Mouse (Mus musculus): ENCODE results near the gene Fam124b. TPM values are rescaled to one million over a fixed set of nuclear protein-coding genes. Genes with fewer than 3 reads are reported as not detected.

Fam124b gene
- polyA plus RNA-seq, 1 experiment from 2014 or later = 0.29 TPM

DNA sequence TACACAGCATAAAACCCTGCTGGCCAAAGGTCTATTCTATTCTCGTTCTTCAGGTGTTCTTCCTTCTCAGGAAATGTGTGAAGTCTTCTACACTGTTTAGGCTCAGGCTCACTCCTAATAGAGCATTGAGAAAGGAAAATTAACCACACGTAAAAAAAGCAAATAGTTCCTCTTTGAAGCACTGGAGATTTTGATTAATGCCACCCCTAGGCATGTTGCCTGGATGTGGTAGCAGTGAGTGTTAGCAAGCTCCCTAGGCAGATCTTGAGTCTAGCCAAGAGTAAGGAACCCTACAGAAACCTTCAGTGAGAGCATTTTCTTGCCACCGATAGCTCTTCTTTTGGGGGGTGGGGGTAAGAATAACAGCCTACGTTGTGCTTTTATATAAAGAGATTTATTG lies 51.7 kb downstream of the Fam124b start:
- no peak overlapping the region for H3K4me3 ChIP-seq (replicated peaks)
- H3K36me3 ChIP-seq (replicated peaks) = no peaks in the 10 kb centered on the region
- ATAC-seq (ENCODE audit: low FRiP score) = no peak
- no peaks in the 10 kb centered on the region for H3K4me1 ChIP-seq
- H3K27ac ChIP-seq = no peak overlapping the region
- no peak overlapping the region for H3K4me2 ChIP-seq
- no peaks in the 10 kb centered on the region for H3K9me3 ChIP-seq
- WGBS = 84% methylated on average over 4 of the region's 4 CpGs
- no peaks in the 10 kb centered on the region for H3K27me3 ChIP-seq
- H3K9ac ChIP-seq = no peak overlapping the region

DNA sequence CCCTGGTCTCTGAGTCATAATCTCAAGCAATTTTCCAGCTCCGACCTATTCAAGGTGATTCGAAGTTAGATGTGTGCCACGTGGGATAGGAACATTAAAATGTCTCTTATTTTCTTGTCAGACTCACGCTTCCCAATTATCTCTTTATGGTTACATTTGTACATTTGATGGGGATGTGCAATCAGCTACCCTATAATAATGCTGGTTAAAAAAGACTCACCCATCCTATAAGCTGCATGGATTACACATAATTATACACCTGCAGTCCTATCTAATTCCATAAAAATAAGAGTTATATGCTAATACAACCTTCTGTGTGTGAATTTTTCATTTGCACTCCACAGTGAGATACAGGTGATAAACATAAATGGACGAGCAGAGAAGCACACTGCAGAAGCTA lies 52.9 kb downstream of the Fam124b start:
- Histone ChIP-seq H3K36me3 (replicated peaks) (no peaks in the 10 kb centered on the region), H3K4me3 (replicated peaks) (no peak overlapping the region), H3K9me3 (no peaks in the 10 kb centered on the region), H3K27me3 (no peaks in the 10 kb centered on the region), H3K9ac (no peak overlapping the region), H3K4me2 (no peak overlapping the region), H3K27ac (no peak overlapping the region), H3K4me1 (no peaks in the 10 kb centered on the region)
- 78% methylated on average over 5 of the region's 5 CpGs for WGBS
- ATAC-seq (ENCODE audit: low FRiP score) = no peak

DNA sequence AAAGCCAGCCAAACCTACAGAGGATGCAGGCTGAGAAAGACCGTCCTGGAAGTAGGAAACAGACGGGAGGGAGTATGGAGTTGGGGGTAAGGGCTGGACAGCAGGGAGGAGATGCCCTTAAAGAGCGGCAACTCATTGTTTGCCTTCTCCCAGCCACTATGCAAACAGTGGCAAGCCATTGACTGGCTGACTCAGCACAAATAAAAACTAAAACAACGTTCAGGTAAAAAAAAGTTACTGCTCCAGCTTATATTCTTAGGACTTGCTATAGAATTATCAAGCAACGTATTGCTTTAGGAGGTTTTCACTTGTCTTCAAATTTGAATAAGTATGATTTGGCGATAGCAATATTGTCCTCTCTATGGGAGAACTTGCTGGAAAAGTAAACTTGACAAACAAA lies 55.3 kb downstream of the Fam124b start:
- Histone ChIP-seq H3K4me3 (replicated peaks) (no peak overlapping the region), H3K4me1 (no peaks in the 10 kb centered on the region), H3K9me3 (no peaks in the 10 kb centered on the region), H3K27ac (no peak overlapping the region), H3K36me3 (replicated peaks) (no peaks in the 10 kb centered on the region), H3K4me2 (no peak overlapping the region), H3K9ac (no peak overlapping the region), H3K27me3 (no peaks in the 10 kb centered on the region)
- ATAC-seq (ENCODE audit: low FRiP score) = no peak
- WGBS = 64% methylated on average over 6 of the region's 6 CpGs

DNA sequence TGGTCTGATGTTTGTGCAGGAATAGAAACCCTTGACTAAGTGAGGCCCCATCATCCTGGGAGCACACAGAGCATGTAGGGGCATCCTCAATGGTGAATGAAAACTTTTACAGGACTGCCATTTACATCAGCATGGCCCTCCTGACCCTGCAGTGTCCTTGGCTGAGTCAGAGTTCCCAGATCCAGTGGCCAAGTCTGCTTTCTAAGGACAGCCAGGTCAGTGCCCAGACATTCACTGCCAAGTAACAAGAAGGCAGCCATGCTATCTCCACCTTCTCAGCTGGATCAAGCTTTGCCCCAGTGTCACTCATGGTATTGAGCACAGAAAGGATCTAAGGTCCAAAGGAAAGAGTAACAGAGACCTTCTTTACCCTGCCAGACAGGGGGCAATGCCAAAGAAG lies 58.7 kb downstream of the Fam124b start:
- Histone ChIP-seq H3K4me1 (no peaks in the 10 kb centered on the region), H3K9me3 (no peaks in the 10 kb centered on the region), H3K27me3 (no peaks in the 10 kb centered on the region), H3K4me2 (no peak overlapping the region), H3K27ac (no peak overlapping the region), H3K4me3 (replicated peaks) (no peak overlapping the region), H3K36me3 (replicated peaks) (no peaks in the 10 kb centered on the region), H3K9ac (no peak overlapping the region)
- ATAC-seq (ENCODE audit: low FRiP score) = no peak

DNA sequence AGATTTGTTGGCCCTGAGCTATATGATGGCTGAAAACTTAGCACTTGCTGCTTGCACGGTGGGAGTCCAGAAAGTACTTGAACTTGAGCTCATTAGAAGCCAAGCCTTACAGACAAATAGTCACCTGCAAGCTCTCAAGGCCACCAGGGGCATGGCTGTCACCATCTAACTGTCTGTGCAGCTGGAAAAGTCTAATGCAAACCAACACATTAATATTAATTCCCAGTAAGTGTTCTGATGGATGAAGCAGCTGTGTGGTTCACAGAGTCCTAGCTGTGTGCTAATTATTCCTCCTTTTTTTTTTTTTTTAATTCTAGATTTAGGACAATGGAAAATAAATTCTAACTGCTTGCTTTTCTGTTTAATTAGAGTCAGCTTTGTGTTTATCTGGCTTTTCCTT lies 63.4 kb downstream of the Fam124b start:
- Histone ChIP-seq H3K4me2 (no peak overlapping the region), H3K27ac (no peak overlapping the region), H3K36me3 (replicated peaks) (no peaks in the 10 kb centered on the region), H3K9me3 (no peaks in the 10 kb centered on the region), H3K4me3 (replicated peaks) (no peak overlapping the region), H3K4me1 (no peaks in the 10 kb centered on the region), H3K27me3 (no peaks in the 10 kb centered on the region), H3K9ac (no peak overlapping the region)
- no peak for ATAC-seq (ENCODE audit: low FRiP score)
- WGBS = 68% methylated on average over 1 of the region's 1 CpGs

DNA sequence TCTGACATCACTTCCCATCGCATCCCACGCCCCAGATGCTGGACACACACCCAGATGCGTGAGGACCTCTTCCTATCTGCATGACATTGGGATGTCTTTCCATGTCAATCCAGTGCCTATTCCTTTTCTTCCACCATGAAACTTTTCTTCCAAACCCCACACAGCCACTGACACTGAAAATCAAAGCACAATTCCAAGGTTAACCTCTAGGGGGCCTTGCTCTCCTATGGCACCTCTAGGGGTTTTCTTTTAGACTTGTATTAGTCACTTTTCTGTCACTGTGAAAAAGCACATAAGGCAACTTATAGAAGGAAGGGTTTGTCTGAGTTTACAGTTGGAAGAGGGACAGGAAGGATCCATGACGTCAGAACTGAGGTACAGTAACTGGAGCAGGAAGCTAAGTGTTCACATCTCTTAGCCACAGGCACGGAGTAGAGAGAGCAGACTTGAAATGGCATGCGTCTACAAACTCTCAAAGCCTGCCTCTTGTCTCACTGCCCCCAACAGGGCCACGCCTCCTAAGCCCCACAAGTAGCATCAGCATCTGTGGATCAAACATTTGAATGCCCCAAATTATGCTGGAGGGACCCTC lies 65.1 kb downstream of the Fam124b start:
- Histone ChIP-seq H3K4me1 (no peaks in the 10 kb centered on the region), H3K4me3 (replicated peaks) (no peak overlapping the region), H3K27me3 (no peaks in the 10 kb centered on the region), H3K27ac (no peak overlapping the region), H3K4me2 (no peak overlapping the region), H3K36me3 (replicated peaks) (no peaks in the 10 kb centered on the region), H3K9ac (no peak overlapping the region), H3K9me3 (no peaks in the 10 kb centered on the region)
- no peak for ATAC-seq (ENCODE audit: low FRiP score)
- 82% methylated on average over 7 of the region's 7 CpGs for WGBS

DNA sequence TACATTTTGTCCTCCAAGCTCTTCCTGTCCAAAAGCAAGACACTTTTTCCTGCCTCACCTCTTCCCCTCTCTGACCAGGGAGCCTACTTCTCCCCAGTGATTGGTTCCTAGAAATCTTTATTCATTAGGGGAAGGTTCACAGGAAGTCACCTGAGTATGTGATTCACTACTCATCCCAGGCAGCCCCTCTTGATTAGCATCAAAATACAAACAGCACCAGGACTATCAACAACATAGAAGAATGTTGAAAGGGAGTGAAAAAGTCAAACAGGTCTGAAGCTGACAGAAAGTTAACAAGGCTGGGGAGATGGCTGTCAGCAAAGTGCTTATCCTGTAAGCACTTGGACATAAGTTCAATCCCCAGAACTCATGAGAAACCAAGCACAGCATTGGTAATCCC lies 67.6 kb downstream of the Fam124b start:
- no peak for ATAC-seq (ENCODE audit: low FRiP score)
- H3K4me2 ChIP-seq = no peak overlapping the region

More for the DNA sequence above, 67.6 kb downstream of the Fam124b start:
- Histone ChIP-seq H3K9ac (no peak overlapping the region), H3K27me3 (no peaks in the 10 kb centered on the region), H3K9me3 (no peaks in the 10 kb centered on the region), H3K4me3 (replicated peaks) (no peak overlapping the region), H3K27ac (no peak overlapping the region), H3K36me3 (replicated peaks) (no peaks in the 10 kb centered on the region), H3K4me1 (no peaks in the 10 kb centered on the region)

Other genes starting within 250 kb of the Fam124b start
- 28.9 and 34.1 TPM in 2 replicates for gene Cul3, start 122.0 kb upstream of the Fam124b start, polyA plus RNA-seq (2016; fragmentation: Nextera tagmentation; extraction: Ambion mirVana)
- gene Gm45261, start 243.0 kb upstream of the Fam124b start, polyA plus RNA-seq (2016; fragmentation: Nextera tagmentation; extraction: Ambion mirVana) = not detected in 2 replicates